Mouse (Mus musculus) adrenal gland, postnatal 14 days (tissue): ENCODE data around the gene Atg4b. TPM values are rescaled to one million over a fixed set of nuclear protein-coding genes. Genes with fewer than 3 reads are reported as not detected.

Experiments
- DNase-seq: peaks from one replicate; pipeline ENCODE4 v3.0.0; 2021; ENCODE audit warnings: mixed read lengths
- long read RNA-seq, 2 experiments: library from polyadenylated mRNA; stranded (forward); transcript quantifications; one replicate each; pipeline ENCODE4 v2.0.0; 2021
- total RNA-seq: library from RNA; stranded (reverse); gene quantifications from 2 replicates; pipeline ENCODE4 v1.2.3, GENCODE M21; 2021

The Atg4b gene
- 67.3 and 69.4 TPM in 2 replicates for total RNA-seq
- long read RNA-seq, experiment 1, full-length matches to known transcripts, result 29 of 39 reads
- long read RNA-seq, experiment 1, partial matches to known transcripts, result 5 of 39 reads
- long read RNA-seq, experiment 1, other reads (novel, unspliced or antisense), result 5 of 39 reads
- long read RNA-seq, experiment 2, full-length matches to known transcripts, result 19 of 34 reads
- long read RNA-seq, experiment 2, partial matches to known transcripts, result 8 of 34 reads
- long read RNA-seq, experiment 2, other reads (novel, unspliced or antisense), result 7 of 34 reads

GRCm38 (mm10) chr1:93751290-93751689 is at the start of gene Atg4b:
Gene Atg4b, plus strand, starts transcription at chr1:93751500.
- DNase-seq, result no peak

GRCm38 (mm10) chr1:93702106-93702505 is 49.2 kb upstream of the Atg4b start:
- DNase-seq, result no peak

- DNase-seq, result no peak
Measured at GRCm38 (mm10) chr1:93703472-93704048, 47.7 kb upstream of the Atg4b start.

- no peak for DNase-seq
Measured at GRCm38 (mm10) chr1:93704341-93704740, 47.0 kb upstream of the Atg4b start.

GRCm38 (mm10) chr1:93705389-93705788 is 45.9 kb upstream of the Atg4b start:
- DNase-seq, result no peak

GRCm38 (mm10) chr1:93716166-93716565 is 35.1 kb upstream of the Atg4b start:
- DNase-seq, result peak; percentile 40

GRCm38 (mm10) chr1:93721557-93721956 is 29.7 kb upstream of the Atg4b start:
- DNase-seq, result no peak

- DNase-seq, result no peak
Measured at GRCm38 (mm10) chr1:93724623-93725022, 26.7 kb upstream of the Atg4b start.

- DNase-seq, result peak; percentile 73
Measured at GRCm38 (mm10) chr1:93725665-93726064, 25.6 kb upstream of the Atg4b start.

GRCm38 (mm10) chr1:93726116-93726515 is 25.2 kb upstream of the Atg4b start:
- peak; percentile 43 for DNase-seq

GRCm38 (mm10) chr1:93726974-93727373 is 24.3 kb upstream of the Atg4b start:
- DNase-seq, result peak; percentile 85

GRCm38 (mm10) chr1:93731103-93731502 is 20.2 kb upstream of the Atg4b start:
- DNase-seq, result no peak

- no peak for DNase-seq
Measured at GRCm38 (mm10) chr1:93731880-93732281, 19.4 kb upstream of the Atg4b start.

- DNase-seq, result no peak
Measured at GRCm38 (mm10) chr1:93735859-93736258, 15.4 kb upstream of the Atg4b start.

- no peak for DNase-seq
Measured at GRCm38 (mm10) chr1:93737711-93738110, 13.6 kb upstream of the Atg4b start.

GRCm38 (mm10) chr1:93740671-93741070 is 10.6 kb upstream of the Atg4b start:
- no peak for DNase-seq

GRCm38 (mm10) chr1:93741987-93742386 is 9.3 kb upstream of the Atg4b start:
- DNase-seq, result no peak

- no peak for DNase-seq
Measured at GRCm38 (mm10) chr1:93742910-93743309, 8.4 kb upstream of the Atg4b start.

GRCm38 (mm10) chr1:93746179-93746578 is 5.1 kb upstream of the Atg4b start:
- DNase-seq, result peak; percentile 25

- DNase-seq, result no peak
Measured at GRCm38 (mm10) chr1:93748539-93748938, 2.8 kb upstream of the Atg4b start.

GRCm38 (mm10) chr1:93753911-93754572 is 2.7 kb downstream of the Atg4b start:
- peak; percentile 59 for DNase-seq

GRCm38 (mm10) chr1:93754573-93755290 is 3.4 kb downstream of the Atg4b start, which contains the start of gene Thap4:
Gene Thap4, minus strand, starts transcription at chr1:93754864.
- peak; percentile 96 for DNase-seq

GRCm38 (mm10) chr1:93755291-93755610 is 4.0 kb downstream of the Atg4b start:
- no peak for DNase-seq
